Mouse (Mus musculus) spleen, postnatal 10 days (tissue): ENCODE data around the gene Ufc1.
"Not testable (repeated sequence)": the region's sequence is repeated elsewhere in the genome, so short reads cannot be mapped to it uniquely, and the experiment has no call there.

ENCODE experiments used
- DNase-seq, 2 experiments: peaks; one replicate each; pipeline ENCODE4 v3.0.0; 2021 to 2022; ENCODE audit warnings: low spot score in 2 of 2

Ufc1 gene

GRCm38 (mm10) chr1:171248386-171249226, 46.2 kb downstream of the Ufc1 start:
- DNase-seq, result no peak

- DNase-seq, result no peak
Measured at GRCm38 (mm10) chr1:171247916-171248315, 46.9 kb downstream of the Ufc1 start.

- DNase-seq, result peak in 1 of 2 experiments; percentile 47
Measured at GRCm38 (mm10) chr1:171247453-171247841, 47.4 kb downstream of the Ufc1 start.

- peak; percentile 95 to 98 for DNase-seq
Measured at GRCm38 (mm10) chr1:171246709-171247452, 47.9 kb downstream of the Ufc1 start.

- no peak for DNase-seq
Measured at GRCm38 (mm10) chr1:171245353-171245752, 49.5 kb downstream of the Ufc1 start.

GRCm38 (mm10) chr1:171241952-171242351, 52.9 kb downstream of the Ufc1 start:
- DNase-seq, result not testable (repeated sequence)

- DNase-seq, result no peak
Measured at GRCm38 (mm10) chr1:171240911-171241310, 53.9 kb downstream of the Ufc1 start.

GRCm38 (mm10) chr1:171239992-171240744, 54.7 kb downstream of the Ufc1 start:
- no peak for DNase-seq
